7 mouse cellular contexts compared by ENCODE assay signal in genomic region chr7:144581559-144582283, GRCm38 (mm10). TPM values are rescaled to one million over a fixed set of nuclear protein-coding genes. Genes with fewer than 3 reads are reported as not detected.
DNase-seq lines count a peak whose midpoint lies in the region; ATAC-seq and TF ChIP-seq lines count a peak whose summit lies in the region.

No protein-coding gene starts in this region.

- H3K9me3 ChIP-seq in embryonic facial prominence, embryonic 10.5 days: no peaks in the 10 kb centered on the region
- H3K9me3 ChIP-seq in limb, embryonic 10.5 days (replicated peaks): no peaks in the 10 kb centered on the region
- no peaks in the 10 kb centered on the region for H3K9me3 ChIP-seq in midbrain, embryonic 12.5 days

- H3K27ac ChIP-seq in embryonic facial prominence, embryonic 10.5 days (replicated peaks): peak overlapping the region; percentile 93
- peak overlapping the region; percentile 92 for H3K27ac ChIP-seq in limb, embryonic 10.5 days
- H3K27ac ChIP-seq in midbrain, embryonic 12.5 days (replicated peaks): peak overlapping the region; percentile 85
- H3K27ac ChIP-seq in small intestine, adult 2 months (ENCODE audit: insufficient read depth, low read depth, low read length): peak overlapping the region; percentile 96

- H3K4me3 ChIP-seq in embryonic facial prominence, embryonic 10.5 days: peak overlapping the region; percentile 88
- peak overlapping the region; percentile 90 for H3K4me3 ChIP-seq in limb, embryonic 10.5 days
- H3K4me3 ChIP-seq in midbrain, embryonic 12.5 days: peak overlapping the region; percentile 81
- H3K4me3 ChIP-seq in small intestine, adult 2 months (ENCODE audit: low read depth, low read length): peak overlapping the region; percentile 73

- H3K4me1 ChIP-seq in embryonic facial prominence, embryonic 10.5 days: peaks cover 29% of the 10 kb centered on the region
- peaks cover 24% of the 10 kb centered on the region for H3K4me1 ChIP-seq in limb, embryonic 10.5 days
- peaks cover 22% of the 10 kb centered on the region for H3K4me1 ChIP-seq in midbrain, embryonic 12.5 days
- H3K4me1 ChIP-seq in small intestine, adult 2 months (ENCODE audit: control insufficient read depth, insufficient read depth, insufficient read length, low read length): peaks cover 17% of the 10 kb centered on the region

- H3K4me2 ChIP-seq in midbrain, embryonic 12.5 days (replicated peaks): peak overlapping the region; percentile 85

- peak; percentile 76; the same call in 1 of the 2 replicates for TF ChIP-seq CTCF in small intestine, adult 2 months (IDR thresholded peaks at IDR 0.05; ENCODE audit: extremely low read depth, insufficient read length, insufficient replicate concordance, low read depth, low read length)

- WGBS in embryonic facial prominence, embryonic 10.5 days: under 1% methylated on average over 43 of the region's 43 CpGs
- WGBS in limb, embryonic 10.5 days: 1% methylated on average over 43 of the region's 43 CpGs
- 2% methylated on average over 41 of the region's 43 CpGs for WGBS in midbrain, embryonic 12.5 days
- WGBS in small intestine, adult 2 months: under 1% methylated on average over 42 of the region's 43 CpGs

- TF ChIP-seq POLR2A in small intestine, adult 2 months (IDR thresholded peaks at IDR 0.05; ENCODE audit: low read depth, low read length): no peak; the same call in 1 of the 2 replicates

- H3K27me3 ChIP-seq in embryonic facial prominence, embryonic 10.5 days (replicated peaks; ENCODE audit: low read depth, poor library complexity, severe bottlenecking): peaks cover 17% of the 10 kb centered on the region
- peaks cover 11% of the 10 kb centered on the region; the same call in 1 of the 2 replicates for H3K27me3 ChIP-seq in limb, embryonic 10.5 days (ENCODE audit: low read depth, poor library complexity, severe bottlenecking)
- peaks cover 4% of the 10 kb centered on the region for H3K27me3 ChIP-seq in midbrain, embryonic 12.5 days
- no peaks in the 10 kb centered on the region for H3K27me3 ChIP-seq in small intestine, adult 2 months (ENCODE audit: control insufficient read depth, insufficient read depth, low read length)

- DNase-seq in adrenal gland, postnatal 10 days: peak; percentile 87
- DNase-seq in embryonic facial prominence, embryonic 10.5 days (ENCODE audit: low spot score): peak; percentile 88
- peak; percentile 99 for DNase-seq in heart, adult 11 months
- DNase-seq in kidney, adult 11 months: peak; percentile 93
- DNase-seq in limb, embryonic 10.5 days (ENCODE audit: low spot score): peak; percentile 89

- H3K36me3 ChIP-seq in embryonic facial prominence, embryonic 10.5 days (replicated peaks): peaks cover 33% of the 10 kb centered on the region
- peaks cover 28% of the 10 kb centered on the region for H3K36me3 ChIP-seq in limb, embryonic 10.5 days
- peaks cover 26% of the 10 kb centered on the region for H3K36me3 ChIP-seq in midbrain, embryonic 12.5 days
- peaks cover 9% of the 10 kb centered on the region for H3K36me3 ChIP-seq in small intestine, adult 2 months (ENCODE audit: control insufficient read depth, insufficient read depth, low read length)

- peak overlapping the region; percentile 84 for H3K9ac ChIP-seq in midbrain, embryonic 12.5 days (replicated peaks)

- ATAC-seq in midbrain, embryonic 12.5 days (ENCODE audit: low FRiP score, low read depth): peak; percentile 85

RNA-seq across cellular contexts. Expression of gene Fadd, which starts 0.5 kb away (rescaled TPM):
- total RNA-seq in adrenal gland, postnatal 10 days (2021): 10 to 100 TPM; 10.1 to 11.1 TPM
- polyA plus RNA-seq in embryonic facial prominence, embryonic 10.5 days (2016; fragmentation: Nextera tagmentation; extraction: Ambion mirVana): 10.7 and 12.0 TPM in 2 replicates
- 12.6 and 13.5 TPM in 2 replicates for polyA plus RNA-seq in limb, embryonic 10.5 days (2016; fragmentation: Nextera tagmentation; extraction: Ambion mirVana)
- polyA plus RNA-seq in midbrain, embryonic 12.5 days (2016; fragmentation: Nextera tagmentation; extraction: Ambion mirVana): 7.4 and 7.9 TPM in 2 replicates
- 8.2 and 16.7 TPM in 2 replicates for polyA plus RNA-seq in small intestine, adult 2 months (2012; rRNA removed)

RNA-seq across cellular contexts. Expression of gene Ppfia1, which starts 28.2 kb away (rescaled TPM):
- total RNA-seq in adrenal gland, postnatal 10 days (2021): 10 to 100 TPM; 41.7 to 48.5 TPM
- 44.3 and 44.6 TPM in 2 replicates for polyA plus RNA-seq in embryonic facial prominence, embryonic 10.5 days (2016; fragmentation: Nextera tagmentation; extraction: Ambion mirVana)
- 43.2 and 45.5 TPM in 2 replicates for polyA plus RNA-seq in limb, embryonic 10.5 days (2016; fragmentation: Nextera tagmentation; extraction: Ambion mirVana)
- polyA plus RNA-seq in midbrain, embryonic 12.5 days (2016; fragmentation: Nextera tagmentation; extraction: Ambion mirVana): 55.0 and 57.3 TPM in 2 replicates
- 10.4 and 22.3 TPM in 2 replicates for polyA plus RNA-seq in small intestine, adult 2 months (2012; rRNA removed)

Comparison
In these comparisons a context has a peak if more than half of its experiments do, and no peak if none do; other contexts are left out.
1. Peak in every context shown above with its lines: DNase-seq, ATAC-seq, H3K4me3 ChIP-seq and H3K27ac ChIP-seq.